Comparison of ENCODE assay signal across 8 mouse cellular contexts in the genomic region with DNA sequence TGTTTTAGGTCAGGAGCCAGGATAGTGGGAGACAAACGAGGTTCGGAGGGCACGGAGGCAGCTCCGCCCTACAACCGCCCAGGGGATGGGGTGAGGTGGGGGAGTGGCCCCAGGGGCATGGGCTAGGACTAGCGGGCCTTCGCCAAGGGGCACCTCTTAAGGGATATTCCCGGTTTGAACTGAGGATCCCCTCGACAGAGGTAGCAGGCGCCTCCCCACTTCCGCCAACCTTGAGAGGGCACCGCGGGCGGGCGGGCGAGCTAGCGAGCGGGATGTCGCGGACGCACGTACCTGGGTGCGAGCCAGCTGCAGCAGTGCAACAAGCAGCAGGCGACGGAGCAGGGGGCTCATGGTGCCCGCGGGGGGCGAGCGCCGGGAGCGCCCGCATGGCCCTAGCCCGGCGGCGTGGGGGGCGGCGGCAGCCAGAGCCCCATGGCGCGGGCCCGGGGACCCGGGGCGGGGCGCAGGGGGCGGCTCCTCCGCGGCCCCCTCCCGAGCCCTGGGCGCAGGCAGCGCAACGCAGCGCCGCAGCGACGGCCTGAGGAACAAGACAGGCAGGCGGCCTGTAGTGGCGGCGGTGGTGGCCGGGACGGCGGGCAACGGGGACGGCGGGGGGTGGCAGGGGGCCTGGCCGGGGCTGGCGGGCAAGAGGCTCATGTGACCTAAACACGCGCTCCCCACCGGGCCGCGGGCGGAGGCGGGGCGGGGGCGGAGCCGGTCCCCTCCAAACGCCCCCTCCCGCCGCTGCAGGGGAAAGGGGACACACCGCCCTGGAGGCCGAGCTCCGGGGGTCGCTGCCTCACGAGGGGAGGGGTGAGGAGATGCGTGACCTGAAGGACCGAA. TPM values are rescaled to one million over a fixed set of nuclear protein-coding genes. Genes with fewer than 3 reads are reported as not detected.
A peak's percentile ranks its signal among the peaks of the same experiment; 100 is the strongest.
DNase-seq lines count a peak whose midpoint lies in the region; ATAC-seq and TF ChIP-seq lines count a peak whose summit lies in the region.

A gene (minus strand): TSS at position 591 of the 843 bp plus-strand sequence.

- peak within 1 kb of the TSS; percentile 95 for H3K9ac ChIP-seq in embryonic facial prominence, embryonic 13.5 days
- H3K9ac ChIP-seq in kidney, embryonic 14.5 days (ENCODE audit: low read depth, low read length): peak within 1 kb of the TSS; percentile 96
- peak within 1 kb of the TSS; percentile 62 for H3K9ac ChIP-seq in liver, embryonic 14.5 days (replicated peaks)

- H3K4me3 ChIP-seq in embryonic facial prominence, embryonic 13.5 days: peak within 1 kb of the TSS; percentile 89
- H3K4me3 ChIP-seq in heart, embryonic 10.5 days: peak within 1 kb of the TSS; percentile 98
- H3K4me3 ChIP-seq in kidney, embryonic 14.5 days (ENCODE audit: low read length): peak within 1 kb of the TSS; percentile 85
- peak within 1 kb of the TSS; percentile 53 to 64 for H3K4me3 ChIP-seq in liver, embryonic 14.5 days (ENCODE audit: insufficient read depth in 1 of 2, low read depth in 2 of 2, low read length in 2 of 2)

- DNase-seq in A20 (ENCODE audit: low read depth, low spot score): peak; percentile 80
- DNase-seq in adrenal gland, postnatal 10 days: peak; percentile 84
- DNase-seq in heart, embryonic 10.5 days (ENCODE audit: low spot score): no peak
- no peak for DNase-seq in liver, embryonic 14.5 days (ENCODE audit: low read depth in 3 of 3, low spot score in 3 of 3)
- peak; percentile 35 to 42 for DNase-seq in natural killer cell, adult 2 months (ENCODE audit: low spot score in 2 of 2)
- peak; percentile 68 for DNase-seq in thymus, postnatal 0 days (ENCODE audit: low spot score)

- no peak for TF ChIP-seq CTCF in liver, embryonic 14.5 days (IDR thresholded peaks at IDR 0.05; ENCODE audit: low read depth)

- H3K36me3 ChIP-seq in embryonic facial prominence, embryonic 13.5 days: peaks cover 33% of the 10 kb centered on the region
- peaks cover 40% of the 10 kb centered on the region for H3K36me3 ChIP-seq in heart, embryonic 10.5 days
- H3K36me3 ChIP-seq in kidney, embryonic 14.5 days (ENCODE audit: control insufficient read depth, insufficient read depth, low read length): peaks cover 20% of the 10 kb centered on the region; the same call in 1 of the 2 replicates
- H3K36me3 ChIP-seq in liver, embryonic 14.5 days (replicated peaks; ENCODE audit: control insufficient read depth, insufficient read depth, low read depth): no peaks in the 10 kb centered on the region

- H3K4me1 ChIP-seq in embryonic facial prominence, embryonic 13.5 days: peaks cover 27% of the 10 kb centered on the region
- H3K4me1 ChIP-seq in heart, embryonic 10.5 days: peaks cover 44% of the 10 kb centered on the region
- peaks cover 16% of the 10 kb centered on the region for H3K4me1 ChIP-seq in kidney, embryonic 14.5 days (ENCODE audit: control insufficient read depth, insufficient read depth, low read length)
- H3K4me1 ChIP-seq in liver, embryonic 14.5 days (replicated peaks; ENCODE audit: control insufficient read depth in 2 of 2, insufficient read depth in 2 of 2, low read length in 1 of 2): peaks cover 19% of the 10 kb centered on the region in 2 experiments

- no peaks in the 10 kb centered on the region for H3K9me3 ChIP-seq in embryonic facial prominence, embryonic 13.5 days
- no peaks in the 10 kb centered on the region for H3K9me3 ChIP-seq in heart, embryonic 10.5 days
- no peaks in the 10 kb centered on the region for H3K9me3 ChIP-seq in kidney, embryonic 14.5 days (ENCODE audit: control insufficient read depth, low read length)
- no peaks in the 10 kb centered on the region for H3K9me3 ChIP-seq in liver, embryonic 14.5 days (ENCODE audit: control insufficient read depth, low read length)

- H3K4me2 ChIP-seq in embryonic facial prominence, embryonic 13.5 days: peak within 1 kb of the TSS; percentile 84
- peak within 1 kb of the TSS; percentile 90 for H3K4me2 ChIP-seq in kidney, embryonic 14.5 days (replicated peaks; ENCODE audit: low read depth, low read length)
- H3K4me2 ChIP-seq in liver, embryonic 14.5 days (ENCODE audit: low read depth): peak within 1 kb of the TSS; percentile 76

- WGBS in embryonic facial prominence, embryonic 13.5 days: under 1% methylated on average over 81 of the region's 85 CpGs
- under 1% methylated on average over 57 of the region's 85 CpGs for WGBS in heart, embryonic 10.5 days
- 1% methylated on average over 75 of the region's 85 CpGs for WGBS in kidney, embryonic 14.5 days
- under 1% methylated on average over 73 of the region's 85 CpGs for WGBS in liver, embryonic 14.5 days (ENCODE audit: insufficient replicate concordance)

- no peak for TF ChIP-seq EP300 in liver, embryonic 14.5 days (IDR thresholded peaks at IDR 0.05; ENCODE audit: low read depth)

- peak within 1 kb of the TSS; percentile 90 for H3K27ac ChIP-seq in embryonic facial prominence, embryonic 13.5 days
- H3K27ac ChIP-seq in heart, embryonic 10.5 days: peak within 1 kb of the TSS; percentile 98
- H3K27ac ChIP-seq in kidney, embryonic 14.5 days (ENCODE audit: low read depth, low read length): peak within 1 kb of the TSS; percentile 69; the same call in 1 of the 2 replicates
- no peak within 1 kb of the TSS; the same call in 1 of the 2 replicates for H3K27ac ChIP-seq in liver, embryonic 14.5 days

- ATAC-seq in embryonic facial prominence, embryonic 13.5 days (ENCODE audit: insufficient number of reproducible peaks, insufficient read depth, low FRiP score, low TSS enrichment, low read depth): peak; percentile 49
- peak; percentile 56 for ATAC-seq in kidney, embryonic 14.5 days (ENCODE audit: low FRiP score, low TSS enrichment)
- ATAC-seq in liver, embryonic 14.5 days (ENCODE audit: insufficient read depth): peak; percentile 58; the same call in 1 of the 2 replicates

- no peaks in the 10 kb centered on the region for H3K27me3 ChIP-seq in embryonic facial prominence, embryonic 13.5 days
- H3K27me3 ChIP-seq in heart, embryonic 10.5 days (ENCODE audit: insufficient read depth, poor library complexity, severe bottlenecking): no peaks in the 10 kb centered on the region
- H3K27me3 ChIP-seq in kidney, embryonic 14.5 days (ENCODE audit: control insufficient read depth, insufficient read depth, low read length): no peaks in the 10 kb centered on the region
- H3K27me3 ChIP-seq in liver, embryonic 14.5 days (ENCODE audit: control insufficient read depth, insufficient read depth, low read length): no peaks in the 10 kb centered on the region

RNA-seq across cellular contexts. Expression of the gene that starts here (rescaled TPM):
- 100 to 1,000 TPM; 110 to 139 TPM for total RNA-seq in adrenal gland, postnatal 10 days (2021)
- polyA plus RNA-seq in embryonic facial prominence, embryonic 13.5 days (2015; fragmentation: Nextera tagmentation; extraction: Ambion mirVana): 53.4 and 58.6 TPM in 2 replicates
- polyA plus RNA-seq in heart, embryonic 10.5 days (2016; fragmentation: Nextera tagmentation; extraction: Ambion mirVana): 53.0 and 94.1 TPM in 2 replicates
- polyA plus RNA-seq in kidney, embryonic 14.5 days (2014; fragmentation: Nextera tagmentation; extraction: Ambion mirVana): 38.2 and 39.8 TPM in 2 replicates
- polyA plus RNA-seq in liver, embryonic 14.5 days (2012; rRNA removed): 7.6 and 8.0 TPM in 2 replicates
- 9.5 and 10.2 TPM in 2 replicates for polyA plus RNA-seq in liver, embryonic 14.5 days (2014; fragmentation: Nextera tagmentation; extraction: Ambion mirVana)
- polyA plus RNA-seq in thymus, postnatal 0 days (2015; fragmentation: Nextera tagmentation; extraction: Ambion mirVana): 23.9 and 24.8 TPM in 2 replicates

Comparison
In these comparisons a context has a peak if more than half of its experiments do, and no peak if none do; other contexts are left out.
1. DNase-seq: peak in A20 (single experiment), adrenal gland, postnatal 10 days (single experiment), natural killer cell, adult 2 months (2 of 2) and thymus, postnatal 0 days (single experiment); none in heart, embryonic 10.5 days (single experiment) and liver, embryonic 14.5 days (0 of 3).
2. Peak in every context shown above with its lines, with median percentiles within 50 percentile points of each other: ATAC-seq, H3K4me2 ChIP-seq, H3K4me3 ChIP-seq and H3K9ac ChIP-seq.